Mouse (Mus musculus) hematopoietic stem cell, adult 5-6 weeks (primary cell): ENCODE data around the gene Nxnl1. TPM values are rescaled to one million over a fixed set of nuclear protein-coding genes. Genes with fewer than 3 reads are reported as not detected.
"Not testable (repeated sequence)": the region's sequence is repeated elsewhere in the genome, so short reads cannot be mapped to it uniquely, and the experiment has no call there.

Experiments
- ATAC-seq, 2 experiments: fragments of 125-278 bp in 1 of 2; replicated peaks in 1 of 2; 2 replicates each; pipeline ENCODE4 v1.8.0; 2016 to 2017; ENCODE audit warnings: inconsistent platforms in 2 of 2, mild to moderate bottlenecking in 2 of 2, moderate number of reproducible peaks in 2 of 2, low read depth in 1 of 2, moderate TSS enrichment in 1 of 2; ENCODE audit not compliant: low FRiP score in 2 of 2, poor library complexity in 2 of 2, severe bottlenecking in 2 of 2, insufficient read depth in 1 of 2, low TSS enrichment in 1 of 2
- total RNA-seq: library from RNA; stranded (forward); fragments of 172-1452, 232-1000 nt; gene quantifications from 2 replicates; pipeline ENCODE4 v1.2.3, GENCODE M21; 2017

Nxnl1 gene
- total RNA-seq, 1 experiment from 2014 or later, result 0.40 TPM

DNA sequence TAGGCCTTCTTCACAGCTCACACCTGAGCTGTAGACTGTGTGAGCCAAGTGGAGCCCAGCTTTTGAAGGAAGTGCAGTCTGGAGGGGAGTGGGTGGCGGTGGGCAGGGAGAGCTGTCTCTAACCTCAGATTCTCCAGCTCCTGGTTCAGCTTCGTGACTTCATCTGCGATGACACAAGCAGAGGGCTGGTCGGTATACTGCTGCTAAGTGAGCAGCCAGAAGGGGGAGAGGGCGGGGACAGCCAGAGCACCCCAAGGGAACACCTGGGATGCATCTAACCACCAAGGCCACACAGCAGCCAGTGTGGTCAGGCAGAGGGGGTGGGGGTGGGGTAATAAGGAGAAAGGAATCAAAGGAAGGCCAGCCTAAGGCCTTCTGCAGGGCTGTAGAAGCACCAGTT is 30.7 kb downstream of the Nxnl1 start:
- 0 out of 4 replicates have a peak, but pooled peaks have one; percentile 18 to 19 for ATAC-seq

DNA sequence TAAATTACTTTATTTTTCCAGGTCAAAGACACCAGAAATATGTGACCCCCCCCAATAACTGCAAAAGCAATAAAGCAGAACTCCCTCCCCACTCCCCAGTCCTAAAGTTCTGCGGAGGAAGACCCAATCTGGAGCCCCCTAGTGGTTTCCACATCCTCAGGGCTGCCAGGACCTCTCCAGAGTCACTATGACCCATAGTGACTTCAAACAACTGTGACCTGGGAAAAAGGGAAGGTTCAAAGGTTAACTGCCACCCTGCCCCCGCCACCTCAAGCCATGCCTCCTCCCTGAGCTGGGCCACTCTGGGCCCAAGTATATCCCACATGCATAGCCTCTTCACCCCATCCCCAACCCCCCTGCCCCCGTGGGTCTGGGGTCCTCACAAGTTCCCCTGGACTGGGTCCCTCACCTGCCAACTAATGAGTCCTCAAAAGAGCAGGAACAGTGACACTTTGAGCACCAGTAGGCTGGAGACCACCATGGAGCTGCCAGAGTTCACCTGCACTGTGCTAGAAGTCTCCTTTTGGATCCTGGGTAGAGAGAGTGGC is 32.1 kb downstream of the Nxnl1 start:
- ATAC-seq, result no peak

DNA sequence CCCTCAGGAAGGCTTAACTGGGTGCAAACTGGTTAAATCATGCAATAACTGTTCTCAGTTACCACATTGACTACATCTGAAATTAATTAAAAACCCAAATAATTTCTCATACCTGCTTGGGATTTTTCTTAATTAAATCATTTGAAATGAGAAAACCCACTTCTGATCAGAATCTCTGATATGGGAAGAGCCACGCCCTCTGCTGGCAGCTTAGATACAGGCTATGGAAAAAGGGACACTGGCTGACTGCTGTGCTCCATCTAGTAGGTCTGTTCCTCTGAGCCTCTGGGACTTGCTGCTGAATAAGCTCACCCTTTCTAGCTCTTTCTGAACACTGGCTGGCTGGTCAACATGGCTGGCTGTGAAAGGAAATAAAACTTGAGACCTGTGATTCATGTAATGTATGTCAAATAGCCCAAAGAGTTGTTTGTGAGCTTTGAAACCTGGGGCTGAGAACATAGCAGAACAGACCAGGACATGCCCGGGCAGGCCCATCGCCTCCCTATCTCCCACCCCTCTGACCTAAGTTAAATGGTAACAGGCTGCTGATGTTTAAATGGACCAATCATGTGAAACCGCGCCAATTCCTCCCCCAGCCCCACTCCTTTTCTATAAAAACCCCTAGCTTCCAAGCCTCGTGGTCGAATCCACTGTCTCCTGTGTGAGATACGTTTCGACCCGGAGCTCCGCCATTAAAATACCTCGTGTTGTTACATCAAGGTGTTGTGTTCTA is 35.5 kb downstream of the Nxnl1 start:
- ATAC-seq, result not testable (repeated sequence)

DNA sequence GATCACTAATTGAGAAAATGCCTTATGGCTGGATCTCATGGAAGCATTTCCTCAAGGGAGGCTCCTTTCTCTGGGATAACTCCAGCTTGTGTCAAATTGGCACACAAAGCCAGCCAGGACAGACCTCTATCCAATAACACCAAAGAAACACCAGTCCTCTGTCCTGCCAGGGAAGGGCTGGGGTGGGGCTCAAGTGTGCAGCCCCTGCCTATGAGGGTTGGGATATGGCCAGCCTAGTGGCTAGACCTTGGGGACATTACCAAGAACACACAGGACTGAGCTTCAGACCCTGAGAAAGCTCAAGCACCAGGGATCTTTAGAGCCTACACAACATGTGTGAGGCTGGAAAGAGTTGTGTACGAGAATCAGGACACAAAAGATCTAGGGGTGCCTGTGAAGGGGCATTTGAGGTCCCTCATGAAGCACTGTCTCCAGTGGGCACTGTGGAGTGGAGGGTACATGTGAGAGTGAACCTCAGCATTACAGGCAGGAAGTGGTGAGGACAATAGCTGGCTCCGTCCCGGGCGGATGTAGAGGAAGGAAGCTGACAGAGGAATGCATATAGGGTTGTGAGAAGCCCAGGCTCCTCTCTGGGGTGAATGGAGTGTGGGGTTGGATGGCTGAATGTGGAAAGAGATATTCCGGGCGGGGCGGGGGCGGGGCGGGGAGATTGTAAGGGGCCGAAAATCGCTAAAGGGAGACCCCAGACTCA is 37.9 kb downstream of the Nxnl1 start:
- ATAC-seq, result peak; percentile 86 to 88

DNA sequence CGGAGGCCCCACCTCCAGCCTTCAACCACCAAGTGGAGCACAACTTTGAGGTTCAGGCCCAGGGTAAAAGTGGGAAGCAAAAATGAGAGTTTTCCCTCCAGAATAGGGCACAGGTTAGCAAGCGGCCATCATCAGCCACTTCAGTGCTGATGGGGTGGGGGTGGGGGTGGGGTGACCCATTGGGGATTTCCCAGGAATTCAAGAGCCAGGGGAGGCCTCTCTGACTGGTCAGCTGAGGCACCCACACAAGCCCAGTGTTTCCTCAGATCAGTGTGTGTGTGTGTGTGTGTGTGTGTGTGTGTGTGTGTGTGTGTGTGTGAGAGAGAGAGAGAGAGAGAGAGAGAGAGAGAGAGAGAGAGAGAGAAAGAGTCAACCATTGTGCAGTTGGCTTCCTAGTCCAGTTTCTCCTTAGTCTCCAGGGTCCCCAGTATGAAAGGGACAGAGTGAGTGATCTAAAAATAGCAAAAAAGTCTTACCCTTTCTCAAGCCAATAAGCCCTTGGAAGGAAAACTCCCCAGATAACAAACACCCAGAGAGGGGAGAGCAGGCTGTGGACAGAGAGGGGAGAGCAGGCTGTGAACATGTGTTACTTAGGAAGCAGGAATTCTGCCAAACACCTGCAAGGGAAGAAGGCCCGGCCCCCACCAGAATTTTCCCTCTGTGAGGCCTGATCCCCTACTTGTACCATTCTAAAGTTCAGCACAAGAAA is 39.1 kb downstream of the Nxnl1 start:
- ATAC-seq, result no peak

DNA sequence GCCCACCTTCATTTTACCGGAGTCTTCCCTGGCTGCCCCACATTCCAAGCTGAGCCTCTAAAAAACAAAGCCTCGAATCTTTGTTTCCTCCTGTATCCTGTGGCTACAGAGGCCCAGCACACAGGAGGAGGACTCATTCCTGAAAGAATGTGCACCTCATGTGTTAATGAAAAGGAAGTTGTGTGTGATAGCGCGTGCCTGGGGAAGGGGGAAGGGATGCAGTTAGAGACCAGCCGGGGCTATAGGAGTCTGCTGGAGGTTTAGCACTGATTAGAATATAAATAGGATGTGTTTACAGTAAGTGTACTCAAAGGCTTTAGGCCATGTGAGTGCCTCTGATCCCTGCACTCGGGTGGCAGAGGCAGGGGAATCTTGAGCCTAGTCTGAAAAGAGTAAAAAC is 40.1 kb downstream of the Nxnl1 start:
- no peak for ATAC-seq

DNA sequence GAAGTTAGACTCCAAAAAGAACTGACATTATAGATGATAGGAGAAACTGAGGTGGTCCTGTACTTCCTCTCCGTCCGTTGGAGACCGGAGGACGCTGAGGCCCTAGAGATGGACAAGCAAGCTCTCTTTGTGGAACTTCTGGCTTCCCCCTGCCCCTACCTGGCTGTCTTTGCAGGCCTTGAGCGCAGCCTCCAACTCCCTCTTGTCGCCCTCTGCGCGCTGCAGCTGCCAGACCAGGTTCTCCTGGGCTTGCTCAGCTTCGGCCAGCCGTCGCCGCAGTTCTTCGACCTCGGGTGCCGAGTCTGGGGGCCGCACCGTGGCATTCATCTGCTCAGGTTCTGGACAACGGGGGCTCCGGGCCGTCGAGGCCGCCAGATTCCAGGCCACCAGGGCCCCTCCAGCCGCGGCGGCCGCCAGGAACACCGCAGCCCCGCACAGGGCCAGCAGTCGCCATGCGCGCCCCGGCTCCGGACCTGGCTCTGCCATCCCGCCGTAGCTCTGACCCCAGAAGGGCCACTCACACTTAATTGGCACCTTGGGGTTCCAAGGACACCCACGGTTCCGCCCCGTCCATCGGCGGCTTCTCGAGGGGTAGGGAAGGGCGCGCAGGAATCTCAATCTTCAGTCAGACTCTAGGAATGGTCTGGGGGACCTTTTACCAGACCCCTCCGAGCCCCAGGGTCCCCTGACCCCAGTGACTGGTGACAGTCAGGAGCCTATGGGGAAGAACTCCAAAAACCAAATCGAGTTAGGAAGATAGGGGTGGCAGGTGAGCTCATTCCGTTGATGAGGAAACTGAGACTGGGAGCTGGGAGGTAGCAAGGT is 41.0 kb downstream of the Nxnl1 start, which contains the start of gene Ccdc194:
Ccdc194 (minus strand) TSS at position 486 of the 825 bp plus-strand sequence.
- no peak for ATAC-seq

DNA sequence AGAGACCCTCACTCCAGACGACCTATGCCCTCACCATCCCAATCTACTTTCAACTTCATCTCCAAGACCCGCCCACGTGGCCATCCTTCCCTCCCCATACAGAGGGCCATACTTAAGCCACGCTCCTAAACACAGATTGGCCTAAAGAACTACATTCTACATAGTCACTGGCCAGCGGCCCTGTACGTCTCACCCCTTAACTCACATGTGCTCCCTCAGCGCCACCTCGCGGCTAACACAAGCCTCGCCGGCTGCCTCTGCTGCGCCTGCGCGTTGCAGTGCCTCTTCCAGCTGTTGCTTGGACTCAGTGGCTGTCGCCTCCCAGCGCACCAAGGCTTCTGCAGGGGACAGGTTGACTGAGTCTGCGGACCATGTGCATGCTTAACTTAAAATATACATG is 44.8 kb downstream of the Nxnl1 start:
- peak; percentile 94 to 95 for ATAC-seq

DNA sequence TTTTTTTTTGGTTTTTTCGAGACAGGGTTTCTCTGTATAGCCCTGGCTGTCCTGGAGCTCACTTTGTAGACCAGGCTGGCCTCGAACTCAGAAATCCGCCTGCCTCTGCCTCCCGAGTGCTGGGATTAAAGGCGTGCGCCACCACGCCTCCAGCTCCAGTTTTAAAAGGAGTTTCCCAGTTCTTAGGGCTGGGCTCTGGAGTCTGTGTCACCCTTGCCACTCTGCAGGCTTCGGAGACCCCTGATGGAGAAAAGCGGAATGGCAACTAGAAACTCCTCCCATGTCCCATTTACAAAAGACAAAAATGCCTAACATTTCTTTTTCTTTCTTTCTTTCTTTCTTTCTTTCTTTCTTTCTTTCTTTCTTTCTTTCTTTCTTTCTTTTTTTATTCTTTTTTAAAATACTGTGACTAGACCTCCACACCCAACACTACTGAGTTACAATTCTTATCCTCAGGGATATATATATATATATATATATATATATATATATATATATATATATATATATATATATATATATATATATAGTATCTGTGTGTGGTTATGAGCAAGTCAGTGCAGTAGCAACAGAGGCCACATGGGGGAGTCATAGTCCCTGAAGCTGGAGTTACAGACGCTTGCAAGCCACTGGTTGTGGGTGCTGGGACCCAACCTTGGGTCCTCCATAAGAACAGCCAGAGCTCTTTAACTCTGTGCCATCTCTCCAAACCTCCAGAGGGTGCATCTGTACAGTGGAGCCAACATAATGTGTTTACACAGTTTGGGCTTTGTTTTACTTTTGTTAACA is 47.2 kb downstream of the Nxnl1 start:
- peak; percentile 47 to 51; a peak in 1 of 4 replicates for ATAC-seq

DNA sequence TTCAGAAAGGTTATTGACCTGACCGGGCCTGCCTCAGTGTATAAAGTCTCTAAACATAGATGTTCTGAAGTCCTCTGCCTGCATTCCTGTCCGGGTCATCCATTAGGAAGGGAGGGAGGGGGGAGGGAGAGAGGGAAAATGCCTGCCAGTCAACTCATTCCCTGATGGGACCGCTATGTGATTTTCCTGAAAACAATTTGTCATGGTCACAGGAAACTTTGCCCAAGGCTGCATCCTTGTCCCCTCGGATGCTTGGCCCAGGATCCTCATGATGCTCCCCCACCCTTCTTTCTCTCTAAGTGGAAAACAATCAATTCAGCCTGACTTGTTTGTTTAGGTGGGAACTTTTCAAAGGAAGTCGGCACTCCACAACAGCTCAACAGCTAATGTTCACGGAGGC is 49.6 kb downstream of the Nxnl1 start:
- ATAC-seq, result no peak

DNA sequence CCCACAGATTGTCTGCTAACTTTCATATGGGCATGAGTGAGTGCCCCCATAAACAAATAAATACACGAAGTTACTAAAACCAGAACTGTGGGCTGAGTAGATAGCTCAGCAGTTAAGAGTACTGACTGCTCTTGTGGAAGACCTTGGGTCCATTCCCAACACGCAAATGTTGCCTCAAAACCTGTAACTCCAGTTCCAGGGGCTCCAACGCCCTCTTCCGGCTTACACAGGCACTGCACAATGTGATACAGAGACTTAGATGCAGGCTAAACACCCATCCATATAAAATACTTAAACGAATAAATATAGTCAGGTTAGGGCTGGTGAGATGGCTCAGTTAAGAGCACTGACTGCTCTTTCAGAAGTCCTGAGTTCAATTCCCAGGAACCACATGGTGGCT is 51.4 kb downstream of the Nxnl1 start:
- no peak for ATAC-seq

DNA sequence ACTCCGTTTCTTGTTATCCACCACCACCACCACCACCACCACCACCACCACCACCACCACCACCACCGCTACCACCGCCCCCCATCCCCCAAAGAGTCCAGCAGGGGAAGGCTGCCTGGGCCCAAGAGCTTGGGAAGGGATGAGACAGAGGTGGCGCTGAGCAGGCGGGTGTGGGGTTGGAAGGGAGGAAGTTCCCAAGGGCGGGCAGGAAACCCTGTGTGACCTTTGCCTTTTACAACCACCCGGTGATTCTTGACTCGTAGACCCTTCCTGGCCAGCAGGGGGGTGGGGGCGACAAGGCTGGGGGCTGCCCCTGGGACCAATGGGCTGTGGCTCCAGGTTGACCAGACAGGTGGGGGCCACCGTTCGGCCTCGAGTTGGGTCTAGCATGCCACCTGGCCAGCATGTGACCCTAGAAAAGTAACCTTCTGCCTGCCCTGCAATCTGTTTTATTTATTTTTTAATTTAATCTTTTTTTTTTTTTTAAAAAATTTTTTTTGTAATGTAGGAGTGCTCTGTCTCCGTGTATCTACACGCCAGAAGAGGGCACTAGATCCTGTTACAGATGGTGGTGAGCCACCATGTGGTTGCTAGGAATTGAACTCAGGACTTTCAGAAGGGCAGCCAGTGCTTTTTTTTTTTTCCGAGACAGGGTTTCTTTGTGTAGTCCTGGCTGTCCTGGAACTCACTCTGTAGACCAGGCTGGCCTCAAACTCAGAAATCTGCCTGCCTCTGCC is 53.2 kb downstream of the Nxnl1 start:
- ATAC-seq, result no peak

DNA sequence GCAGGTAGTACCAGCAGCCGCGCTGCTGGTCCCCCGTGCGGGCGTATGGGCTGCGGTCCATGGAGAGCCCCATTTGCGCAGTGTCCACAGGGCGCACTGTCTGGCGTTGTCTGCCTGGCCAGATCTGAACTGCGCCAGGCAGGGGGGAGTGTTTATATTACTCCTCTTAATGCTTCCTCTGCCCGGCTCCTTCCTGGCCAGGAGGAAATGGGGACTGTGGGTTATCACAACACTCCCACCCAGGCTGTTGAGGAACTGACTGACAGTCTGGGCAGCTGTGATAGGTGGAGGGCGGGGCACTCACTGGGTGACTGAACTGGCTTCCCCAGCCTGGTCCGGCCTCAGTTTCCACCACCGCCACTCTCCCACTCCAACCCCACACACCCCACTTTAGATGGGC is 54.8 kb downstream of the Nxnl1 start, which contains the start of gene Plvap:
Plvap (minus strand) TSS at position 109 of the 400 bp plus-strand sequence.
- peak; percentile 60 to 70; a peak in 3 of 4 replicates for ATAC-seq
